Mouse (Mus musculus) hindbrain, embryonic 14.5 days (tissue): Measurements from ENCODE around the gene Pip4k2c. TPM values are rescaled to one million over a fixed set of nuclear protein-coding genes. Genes with fewer than 3 reads are reported as not detected.
"Not testable (repeated sequence)": the region's sequence is repeated elsewhere in the genome, so short reads cannot be mapped to it uniquely, and the experiment has no call there.

Source experiments
- ATAC-seq: fragments of 200-750 bp; cut with Nextera tagmentation; 2 replicates; pipeline ENCODE4 v1.8.0; 2017; ENCODE audit warnings: moderate number of reproducible peaks, mild to moderate bottlenecking, moderate TSS enrichment, moderate library complexity; ENCODE audit not compliant: low FRiP score
- DNase-seq: peaks from one replicate; pipeline ENCODE4 v3.0.0-alpha.2; 2015; ENCODE audit warnings: low spot score
- H3K27ac ChIP-seq: fragments of 300-500 bp; sonication (generic); 2 replicates; pipeline ENCODE4 v1.5.1; 2014; ENCODE audit warnings: mild to moderate bottlenecking, moderate library complexity
- H3K27me3 ChIP-seq: fragments of 300-500 bp; sonication (generic); 2 replicates; pipeline ENCODE4 v1.6.1; 2014; ENCODE audit warnings: mild to moderate bottlenecking, low read length, mixed read lengths; ENCODE audit not compliant: control insufficient read depth, insufficient read depth
- H3K36me3 ChIP-seq: fragments of 300-500 bp; sonication (generic); replicated peaks from 2 replicates; pipeline ENCODE4 v1.6.1; 2014; ENCODE audit not compliant: control insufficient read depth, insufficient read depth
- H3K4me1 ChIP-seq: fragments of 300-500 bp; sonication (generic); replicated peaks from 2 replicates; pipeline ENCODE4 v1.6.1; 2014; ENCODE audit warnings: antibody characterized with exemption, low read length, mixed read lengths; ENCODE audit not compliant: control insufficient read depth, insufficient read depth
- H3K4me2 ChIP-seq: fragments of 300-500 bp; sonication (generic); replicated peaks from 2 replicates; pipeline ENCODE4 v1.6.1; 2014; ENCODE audit warnings: mild to moderate bottlenecking, moderate library complexity
- H3K4me3 ChIP-seq: fragments of 300-500 bp; sonication (generic); replicated peaks from 2 replicates; pipeline ENCODE4 v1.5.1; 2014; ENCODE audit warnings: mild to moderate bottlenecking, low read length
- H3K9ac ChIP-seq: fragments of 300-500 bp; sonication (generic); 2 replicates; pipeline ENCODE4 v1.6.1; 2014
- H3K9me3 ChIP-seq: fragments of 300-500 bp; sonication (generic); 2 replicates; pipeline ENCODE4 v1.6.1; 2016; ENCODE audit warnings: low read length; ENCODE audit not compliant: control insufficient read depth
- WGBS: fragments of 180-500 bp; shearing (Covaris S2); extraction: QIAGEN DNeasy Blood & Tissue Kit; methylation state at CpG from one replicate; pipeline ENCODE4 v1.1.7; 2014; 5-methylcytosine and 5-hydroxymethylcytosine counted together
- polyA plus RNA-seq: library from polyadenylated mRNA; unstranded; fragments of >200 nt; fragmentation: Nextera tagmentation; extraction: Ambion mirVana; gene quantifications from 2 replicates; pipeline ENCODE4 v1.2.1, GENCODE M21; 2014

Gene Pip4k2c
- polyA plus RNA-seq, 1 experiment from 2014 or later = 17.1 TPM

DNA sequence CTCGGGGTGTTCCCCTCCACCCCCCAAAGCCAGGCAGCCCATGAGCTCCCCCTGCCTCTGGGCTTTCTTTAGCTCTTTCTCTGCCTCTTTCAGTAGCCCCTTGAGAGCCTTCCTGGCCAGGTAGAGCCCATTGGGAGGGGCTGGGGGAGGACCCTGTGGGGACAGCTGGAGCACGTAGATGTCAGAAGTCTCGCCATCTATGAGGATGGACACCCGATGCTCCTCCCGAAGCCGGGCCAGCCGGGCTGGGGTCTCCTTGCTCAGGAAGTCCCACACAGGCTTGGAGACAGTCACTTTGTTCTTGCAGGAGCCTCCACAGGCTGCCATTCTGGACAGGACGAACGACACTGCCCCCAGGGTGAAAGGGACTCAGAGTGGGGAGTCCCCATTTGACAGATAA, 18.4 kb downstream of the Pip4k2c start:
- DNase-seq = no peak
- WGBS = 83% methylated on average over 9 of the region's 9 CpGs
- H3K4me1 ChIP-seq = peaks cover 29% of the 10 kb centered on the region
- no peak overlapping the region for H3K4me3 ChIP-seq
- H3K9ac ChIP-seq = no peak overlapping the region
- no peaks in the 10 kb centered on the region for H3K27me3 ChIP-seq
- no peak overlapping the region for H3K4me2 ChIP-seq
- no peaks in the 10 kb centered on the region for H3K9me3 ChIP-seq
- no peak overlapping the region for H3K27ac ChIP-seq
- ATAC-seq = no peak
- peaks cover 32% of the 10 kb centered on the region for H3K36me3 ChIP-seq

DNA sequence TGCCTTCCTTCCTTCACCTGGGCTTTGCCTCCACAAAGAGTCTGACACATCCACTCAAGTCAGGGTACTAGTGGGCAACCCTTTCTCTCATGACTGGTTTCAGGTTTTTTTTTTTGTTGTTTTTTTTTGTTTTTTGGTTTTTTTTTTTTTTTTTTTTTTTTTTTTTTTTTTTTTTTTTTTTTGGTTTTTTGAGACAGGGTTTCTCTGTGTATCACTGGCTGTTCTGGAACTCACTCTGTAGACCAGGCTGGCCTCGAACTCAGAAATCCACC, 19.4 kb downstream of the Pip4k2c start:
- WGBS = 86% methylated on average over 1 of the region's 1 CpGs
- not testable (repeated sequence) for H3K27me3 ChIP-seq, H3K4me3 ChIP-seq, ATAC-seq, H3K9me3 ChIP-seq, DNase-seq, H3K27ac ChIP-seq, H3K4me2 ChIP-seq, H3K9ac ChIP-seq
- Histone ChIP-seq H3K4me1 (peaks cover 35% of the 10 kb centered on the region), H3K36me3 (peaks cover 28% of the 10 kb centered on the region)

- Histone ChIP-seq H3K9me3 (no peaks in the 10 kb centered on the region), H3K4me3 (no peak overlapping the region), H3K9ac (no peak overlapping the region), H3K27ac (no peak overlapping the region), H3K4me1 (peaks cover 31% of the 10 kb centered on the region), H3K4me2 (no peak overlapping the region), H3K27me3 (no peaks in the 10 kb centered on the region), H3K36me3 (peaks cover 30% of the 10 kb centered on the region)
- WGBS = 75% methylated on average over 19 of the region's 19 CpGs
- DNase-seq (no peak), ATAC-seq (no peak)
These were observed 20.0 kb downstream of the Pip4k2c start for GRCm38 (mm10) chr10:127191191-127192056.

DNA sequence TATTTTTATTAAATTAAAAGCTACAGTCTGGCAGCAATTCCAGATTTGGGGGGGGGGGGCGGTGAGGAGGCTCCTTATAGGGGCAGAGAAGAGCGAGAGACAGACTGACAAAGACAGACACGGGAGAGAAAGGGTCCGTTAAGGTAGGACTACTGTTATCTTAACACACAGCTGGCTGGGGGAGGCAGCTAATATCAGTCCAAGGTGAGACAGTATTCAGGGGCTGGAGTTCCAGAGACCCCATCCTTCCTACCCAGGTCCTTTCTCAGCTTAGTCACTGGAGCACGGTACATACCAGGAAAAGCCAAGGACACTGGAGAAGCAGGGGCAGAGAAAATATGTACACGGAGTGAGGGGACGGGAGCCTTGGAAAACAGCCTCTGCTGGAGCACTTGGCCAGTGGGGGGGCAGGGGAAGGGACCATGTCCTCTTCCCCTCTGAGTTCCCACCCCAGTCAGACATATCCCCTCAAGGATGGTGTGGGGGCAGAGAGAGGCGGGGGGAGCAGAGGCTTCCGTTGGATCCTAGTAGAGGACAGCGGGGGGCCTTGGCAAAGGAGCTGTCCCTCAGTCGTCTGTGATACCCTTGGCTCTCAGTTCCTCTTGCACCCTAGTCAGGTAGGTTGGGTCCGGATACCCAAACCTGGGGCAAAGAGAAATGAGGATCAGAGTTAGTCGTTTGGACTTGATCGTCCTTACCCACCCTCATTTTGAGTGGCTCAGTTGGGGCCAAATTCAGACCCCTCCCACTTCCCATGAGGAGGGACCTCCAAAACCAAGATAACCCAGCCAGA, 20.8 kb downstream of the Pip4k2c start:
- H3K4me1 ChIP-seq = peaks cover 27% of the 10 kb centered on the region
- H3K4me2 ChIP-seq = peak overlapping the region; percentile 99
- no peak overlapping the region for H3K9ac ChIP-seq
- peaks cover 32% of the 10 kb centered on the region for H3K36me3 ChIP-seq
- H3K27ac ChIP-seq = no peak overlapping the region
- no peaks in the 10 kb centered on the region for H3K27me3 ChIP-seq
- no peaks in the 10 kb centered on the region for H3K9me3 ChIP-seq
- DNase-seq = no peak
- no peak overlapping the region for H3K4me3 ChIP-seq
- ATAC-seq = no peak
- 35% methylated on average over 14 of the region's 14 CpGs for WGBS

- 2% methylated on average over 35 of the region's 35 CpGs for WGBS
These were observed 21.6 kb downstream of the Pip4k2c start, which contains the start of gene Arhgef25 for GRCm38 (mm10) chr10:127189651-127190381. Arhgef25 (minus strand) TSS chr10:127190083.

GRCm38 (mm10) chr10:127189116-127189650, 22.2 kb downstream of the Pip4k2c start:
- Histone ChIP-seq H3K27ac (peak overlapping the region; percentile 69), H3K36me3 (peaks cover 32% of the 10 kb centered on the region), H3K4me2 (peak overlapping the region; percentile 99), H3K4me1 (peaks cover 19% of the 10 kb centered on the region), H3K9ac (peak overlapping the region; percentile 82), H3K4me3 (peak overlapping the region; percentile 65), H3K9me3 (no peaks in the 10 kb centered on the region), H3K27me3 (no peaks in the 10 kb centered on the region)
- ATAC-seq = peak; percentile 11; the same call in 1 of the 2 replicates
- WGBS = under 1% methylated on average over 26 of the region's 26 CpGs
- no peak for DNase-seq

More at GRCm38 (mm10) chr10:127189651-127190381, 21.6 kb downstream of the Pip4k2c start, which contains the start of gene Arhgef25:
- ATAC-seq (no peak), DNase-seq (no peak)
- H3K27me3 ChIP-seq = no peaks in the 10 kb centered on the region
- peak within 1 kb of the TSS; percentile 69 for H3K27ac ChIP-seq
- peaks cover 24% of the 10 kb centered on the region for H3K4me1 ChIP-seq
- peaks cover 32% of the 10 kb centered on the region for H3K36me3 ChIP-seq
- peak within 1 kb of the TSS; percentile 82 for H3K9ac ChIP-seq
- no peaks in the 10 kb centered on the region for H3K9me3 ChIP-seq
- H3K4me2 ChIP-seq = peak within 1 kb of the TSS; percentile 99
- peak within 1 kb of the TSS; percentile 65 for H3K4me3 ChIP-seq

DNA sequence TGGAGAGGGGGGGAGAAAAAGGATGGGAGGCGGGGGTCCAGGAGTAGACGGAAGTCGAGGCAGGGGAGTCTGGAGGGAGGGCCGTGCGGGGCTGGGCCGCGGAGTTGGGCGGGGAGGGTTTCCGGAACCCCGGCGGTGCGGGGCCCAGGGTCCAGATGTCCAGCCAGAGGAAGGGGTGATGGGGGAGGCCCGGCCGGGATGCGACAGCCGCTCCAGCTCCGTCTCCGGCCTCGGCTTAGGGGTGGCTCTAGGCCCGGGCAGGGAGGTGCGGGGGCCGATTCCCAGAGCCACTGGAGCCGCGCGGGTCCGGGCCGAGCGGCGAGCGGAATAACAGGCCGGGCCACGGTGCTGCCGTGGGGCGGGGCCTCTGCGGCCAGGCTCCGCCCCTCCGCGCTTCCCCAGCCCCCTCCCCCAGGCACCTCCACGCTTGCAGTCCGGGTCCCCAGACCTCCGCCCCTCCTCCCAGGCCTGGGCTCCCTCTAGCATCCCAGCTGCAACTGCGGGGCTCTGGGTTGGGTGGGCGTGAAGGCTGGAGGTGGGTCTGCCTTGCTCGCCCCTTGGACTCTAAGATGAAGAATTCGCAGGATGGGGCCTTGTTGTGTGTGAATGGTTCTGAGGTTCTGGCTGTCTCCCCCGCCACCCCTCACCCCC, 22.8 kb downstream of the Pip4k2c start:
- Histone ChIP-seq H3K9ac (peak overlapping the region; percentile 82), H3K27me3 (no peaks in the 10 kb centered on the region), H3K4me1 (peaks cover 24% of the 10 kb centered on the region), H3K4me2 (peak overlapping the region; percentile 99), H3K27ac (peak overlapping the region; percentile 69), H3K4me3 (peak overlapping the region; percentile 65), H3K9me3 (no peaks in the 10 kb centered on the region), H3K36me3 (peaks cover 32% of the 10 kb centered on the region)
- WGBS = under 1% methylated on average over 31 of the region's 46 CpGs
- DNase-seq (peak; percentile 74), ATAC-seq (peak; percentile 81)

DNA sequence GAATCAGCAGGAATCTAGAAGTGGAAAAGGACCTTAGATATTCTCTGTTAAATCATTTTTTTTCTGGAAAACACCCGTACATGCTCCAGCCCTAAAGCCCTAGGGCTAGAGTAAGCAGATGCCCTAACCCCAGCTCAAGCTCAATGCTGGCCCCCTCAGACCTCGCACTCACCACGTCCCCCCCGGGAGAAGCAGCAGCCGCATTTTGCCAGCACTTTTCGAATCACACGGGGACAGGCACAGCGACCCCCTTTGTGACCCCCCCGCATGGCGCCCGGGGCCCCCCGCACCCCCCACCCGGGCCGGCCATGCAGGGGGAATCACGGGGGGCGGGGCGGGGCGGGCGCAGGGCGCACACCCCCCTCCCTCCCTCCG, 23.3 kb downstream of the Pip4k2c start:
- peaks cover 26% of the 10 kb centered on the region for H3K4me1 ChIP-seq
- peak overlapping the region; percentile 69 for H3K27ac ChIP-seq
- DNase-seq (no peak), ATAC-seq (no peak)
- peaks cover 31% of the 10 kb centered on the region for H3K36me3 ChIP-seq
- WGBS = under 1% methylated on average over 15 of the region's 21 CpGs
- H3K9ac ChIP-seq = peak overlapping the region; percentile 82
- H3K4me2 ChIP-seq = peak overlapping the region; percentile 99
- H3K27me3 ChIP-seq = no peaks in the 10 kb centered on the region
- no peaks in the 10 kb centered on the region for H3K9me3 ChIP-seq
- peak overlapping the region; percentile 65 for H3K4me3 ChIP-seq
